Mouse (Mus musculus) lung, adult 2 months (tissue): ENCODE results near the gene Zfhx3.

ENCODE experiments used
- CTCF ChIP-seq: fragments of 200-500 bp; IDR thresholded peaks from 2 replicates; pipeline ENCODE4 v1.5.1; 2011; ENCODE audit warnings: mild to moderate bottlenecking, low read length, control low read depth; ENCODE audit not compliant: insufficient read depth
- POLR2A ChIP-seq: fragments of 200-500 bp; IDR thresholded peaks from 2 replicates; pipeline ENCODE4 v1.6.1; 2011; ENCODE audit warnings: low read depth, mild to moderate bottlenecking, control low read depth, low read length, borderline replicate concordance; ENCODE audit errors: extremely low read depth

DNA sequence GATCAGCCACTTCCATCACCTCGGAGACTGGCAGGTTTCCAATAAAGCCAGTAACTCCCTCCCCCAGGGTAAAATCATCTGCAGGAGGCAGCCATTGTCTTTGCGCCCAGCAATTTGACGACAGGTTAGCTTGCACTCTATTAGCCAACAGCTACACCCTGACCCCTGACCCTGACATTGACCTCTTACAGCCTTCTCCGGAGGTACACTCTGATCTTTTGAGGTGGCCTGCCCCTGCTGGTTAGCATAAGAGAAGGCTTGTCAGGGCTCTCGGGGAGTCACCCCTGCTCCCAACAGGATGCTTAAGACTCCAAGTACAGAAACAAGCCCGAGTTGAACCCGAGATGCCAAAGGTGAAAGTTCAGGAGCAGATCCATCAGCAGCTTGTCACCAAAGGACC is 678.9 kb downstream of the Zfhx3 start:
- TF ChIP-seq CTCF (no peak), POLR2A (no peak)
